Mouse (Mus musculus) left cerebral cortex, postnatal 10 days (tissue): ENCODE measurements at regions not wholly inside any gene's neighbourhood (a gene's known extent, or its start where the extent isn't known, plus 50 kb on each side); places are given as distances from the start of the nearest gene placed in this dataset.

Source experiments
- DNase-seq, 2 experiments: peaks; one replicate each; pipeline ENCODE4 v3.0.0; 2021 to 2022; ENCODE audit warnings: low spot score in 2 of 2, mixed read lengths in 1 of 2; ENCODE audit errors: extremely low spot score in 1 of 2
- intact Hi-C: fragments of 180-260 bp; cut with DNase I; formaldehyde crosslinking; loops from one replicate; pipeline ENCODE4 v1.15.1; 2025

DNA sequence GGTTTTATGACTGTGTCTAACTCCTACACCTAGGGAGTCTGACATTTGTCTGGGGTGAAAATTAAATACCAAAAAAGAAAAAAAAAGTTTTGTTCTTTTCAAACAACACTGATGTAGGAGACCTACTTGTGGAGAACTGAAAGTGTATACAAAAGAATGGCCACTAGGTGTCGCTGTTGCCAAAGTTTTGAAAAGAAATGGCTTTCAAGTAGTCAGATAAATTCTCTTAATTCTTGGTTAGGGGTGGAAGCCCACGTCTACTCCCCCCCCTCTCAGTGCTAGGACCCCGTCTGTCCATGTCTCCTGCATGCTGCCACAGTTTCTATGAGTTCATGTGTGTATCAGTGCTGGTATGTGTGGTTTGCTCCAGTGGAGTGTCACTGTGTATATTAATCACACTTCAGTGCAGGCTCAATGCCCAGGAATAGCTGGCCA lies 100.7 kb upstream of the Spred2 start:
- peak; percentile 55 to 77 for DNase-seq
- intact Hi-C loops, result loop anchor here (10.0 kb wide), 1 partner anchor 581 kb away; no protein-coding TSS in a partner anchor

GRCm38 (mm10) chr11:19826481-19827185 lies 97.5 kb upstream of the Spred2 start:
- intact Hi-C loops, result loop anchor here (10.0 kb wide), 1 partner anchor 578 kb away; no protein-coding TSS in a partner anchor
- no peak for DNase-seq

- no peak for DNase-seq
- intact Hi-C loops, result loop anchor here (10.0 kb wide), 1 partner anchor 577 kb away; no protein-coding TSS in a partner anchor
These were observed 96.2 kb upstream of the Spred2 start for GRCm38 (mm10) chr11:19827996-19828395.

GRCm38 (mm10) chr11:19828959-19829401 lies 95.2 kb upstream of the Spred2 start:
- DNase-seq, result no peak
- intact Hi-C loops, result loop anchor here (10.0 kb wide), 1 partner anchor 576 kb away; no protein-coding TSS in a partner anchor

DNA sequence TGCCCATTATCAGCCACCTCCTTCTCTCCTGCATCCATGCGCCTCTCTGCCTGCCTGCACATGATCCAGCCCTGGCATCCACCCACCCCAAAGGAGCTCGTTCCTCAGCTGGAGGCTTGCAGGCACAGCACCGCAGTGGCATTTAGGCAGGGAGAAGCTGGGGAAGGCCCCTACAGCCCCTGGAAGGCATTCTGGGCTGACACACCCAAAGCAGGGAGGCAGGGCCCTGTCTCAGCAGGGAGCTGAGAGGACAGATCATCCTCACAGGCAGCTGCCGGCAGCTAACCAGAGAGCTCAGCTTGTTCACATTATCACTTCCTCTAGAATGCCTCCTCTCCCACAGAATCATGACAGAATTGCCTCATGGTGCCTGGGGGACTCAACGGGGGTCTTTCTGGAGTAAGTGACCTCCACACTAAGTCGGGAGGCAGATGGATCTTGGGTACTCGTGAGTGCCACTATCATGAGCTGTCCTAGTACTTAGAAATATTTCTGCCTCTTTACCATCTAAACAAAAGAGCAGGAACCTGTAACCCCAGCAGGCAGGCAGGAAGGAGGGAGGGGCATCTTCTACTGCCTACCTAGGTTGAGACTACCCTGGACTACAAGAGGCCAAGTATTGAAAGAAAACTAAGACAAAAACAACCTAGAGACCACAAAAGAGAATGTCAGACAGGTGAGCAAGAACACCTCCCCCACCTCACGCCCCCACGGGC lies 94.5 kb upstream of the Spred2 start:
- no peak for DNase-seq
- intact Hi-C loops, result loop anchor here (5.0 to 10.0 kb wide), 4 partner anchors 93 to 575 kb away; partner anchors contain the start of gene Spred2

- intact Hi-C loops, result loop anchor here (5.0 to 10.0 kb wide), 3 partner anchors 92 to 242 kb away; partner anchors contain the start of gene Spred2
These were observed 93.7 kb upstream of the Spred2 start for GRCm38 (mm10) chr11:19830280-19831062.

GRCm38 (mm10) chr11:19834561-19834960 lies 89.6 kb upstream of the Spred2 start:
- no peak for DNase-seq
- intact Hi-C loops, result loop anchor here (5.0 to 10.0 kb wide), 3 partner anchors 88 to 238 kb away; partner anchors contain the start of gene Spred2

More at GRCm38 (mm10) chr11:19830280-19831062, 93.7 kb upstream of the Spred2 start:
- DNase-seq, result peak; percentile 70 to 86

- intact Hi-C loops, result loop anchor here (10.0 kb wide), 1 partner anchor 200 kb away; no protein-coding TSS in a partner anchor
- peak; percentile 57 to 59 for DNase-seq
These were observed 88.9 kb upstream of the Spred2 start for GRCm38 (mm10) chr11:19835221-19835745.

DNA sequence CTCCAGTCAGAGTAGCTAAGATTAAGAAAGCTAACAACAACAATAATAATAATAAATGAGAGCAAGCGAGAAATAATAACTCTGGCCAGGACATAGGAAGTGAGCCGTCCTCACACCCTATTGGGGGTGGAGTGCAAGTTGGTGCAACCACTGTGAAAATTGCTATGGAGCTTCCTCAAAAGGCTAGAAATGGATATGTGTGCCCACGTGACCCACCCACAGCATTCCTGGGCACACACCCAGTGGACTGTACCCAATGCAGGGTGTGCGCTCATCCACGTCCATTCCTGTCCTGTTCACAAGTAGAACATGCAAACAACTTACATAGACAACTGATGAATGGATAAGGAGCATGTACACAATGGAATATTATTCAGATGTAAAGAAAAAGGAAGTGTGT lies 85.2 kb upstream of the Spred2 start:
- intact Hi-C loops, result loop anchor here (10.0 kb wide), 1 partner anchor 196 kb away; no protein-coding TSS in a partner anchor

DNA sequence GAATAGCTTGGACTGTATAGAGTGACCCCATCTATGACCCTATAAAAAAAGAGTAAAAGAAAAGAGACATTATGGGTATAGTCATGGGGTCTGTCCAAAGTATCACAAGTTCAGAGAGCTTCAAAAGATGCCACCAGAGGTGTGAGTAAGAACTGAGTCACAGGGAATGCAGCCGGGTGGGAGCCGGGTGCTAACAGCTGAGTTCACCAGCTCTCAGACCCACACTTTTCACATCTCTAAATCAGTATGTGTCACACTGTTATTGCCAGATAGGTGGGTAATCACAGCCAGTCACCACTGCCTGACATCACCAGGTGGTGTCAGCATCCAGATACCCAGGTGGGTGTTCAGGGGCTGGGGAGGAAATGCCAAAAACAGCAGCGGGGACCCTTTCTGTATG lies 81.1 kb upstream of the Spred2 start:
- intact Hi-C loops, result no loop called here
- DNase-seq, result no peak

More for the DNA sequence above, 85.2 kb upstream of the Spred2 start:
- DNase-seq, result no peak

DNA sequence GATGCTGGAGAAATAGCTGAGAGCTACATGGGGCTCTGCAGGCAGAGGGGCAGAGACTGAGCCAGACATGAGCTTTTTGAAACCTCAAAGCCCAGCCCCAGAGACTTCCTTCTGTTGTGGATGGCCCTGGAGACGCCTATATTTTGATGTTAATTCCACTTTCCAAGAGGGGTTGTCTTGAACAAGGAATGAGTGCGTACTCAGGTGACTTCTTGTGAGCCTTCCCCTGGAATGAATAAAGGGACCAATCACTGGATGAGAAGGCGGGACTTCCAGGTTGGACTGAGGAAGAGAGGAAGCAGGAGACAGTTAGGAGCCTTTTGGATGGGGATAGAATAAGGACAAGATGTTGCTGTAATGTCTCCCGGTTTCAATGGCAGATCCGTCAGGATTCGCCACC lies 76.3 kb upstream of the Spred2 start:
- intact Hi-C loops, result no loop called here
- no peak for DNase-seq

GRCm38 (mm10) chr11:19848412-19848811 lies 75.8 kb upstream of the Spred2 start:
- intact Hi-C loops, result no loop called here
- no peak for DNase-seq

GRCm38 (mm10) chr11:19849347-19849811 lies 74.8 kb upstream of the Spred2 start:
- intact Hi-C loops, result no loop called here

DNA sequence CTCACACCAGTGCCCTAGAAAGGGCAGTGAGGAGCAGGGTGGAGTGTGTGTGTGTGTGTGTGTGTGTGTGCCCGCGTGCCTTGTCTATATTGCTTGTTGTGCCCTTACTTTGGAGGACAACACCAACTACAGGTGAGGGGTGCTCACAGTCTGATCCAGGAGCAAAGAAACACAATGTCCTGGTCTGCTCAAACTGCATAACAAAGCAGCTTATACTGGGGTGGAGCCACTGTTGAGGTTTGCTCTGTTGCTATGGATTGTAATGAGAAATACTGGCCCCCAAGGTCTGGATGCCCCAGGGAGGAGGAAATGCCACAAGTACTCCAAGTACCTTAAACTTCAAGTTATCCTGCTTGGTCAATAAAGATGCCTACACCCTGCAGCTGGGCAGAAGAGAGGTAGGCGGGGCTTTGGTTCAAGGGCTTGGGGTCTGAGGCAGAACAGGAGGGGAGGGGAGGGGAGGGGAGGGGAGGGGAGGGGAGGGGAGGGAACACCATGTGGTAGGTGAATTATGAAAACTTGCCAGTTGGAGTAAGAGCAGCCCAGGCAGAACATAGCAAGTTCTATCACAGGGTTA lies 74.2 kb upstream of the Spred2 start:
- intact Hi-C loops, result no loop called here
- no peak for DNase-seq

More at GRCm38 (mm10) chr11:19849347-19849811, 74.8 kb upstream of the Spred2 start:
- no peak for DNase-seq

GRCm38 (mm10) chr11:19851022-19851615 lies 73.1 kb upstream of the Spred2 start:
- intact Hi-C loops, result no loop called here
- no peak for DNase-seq

DNA sequence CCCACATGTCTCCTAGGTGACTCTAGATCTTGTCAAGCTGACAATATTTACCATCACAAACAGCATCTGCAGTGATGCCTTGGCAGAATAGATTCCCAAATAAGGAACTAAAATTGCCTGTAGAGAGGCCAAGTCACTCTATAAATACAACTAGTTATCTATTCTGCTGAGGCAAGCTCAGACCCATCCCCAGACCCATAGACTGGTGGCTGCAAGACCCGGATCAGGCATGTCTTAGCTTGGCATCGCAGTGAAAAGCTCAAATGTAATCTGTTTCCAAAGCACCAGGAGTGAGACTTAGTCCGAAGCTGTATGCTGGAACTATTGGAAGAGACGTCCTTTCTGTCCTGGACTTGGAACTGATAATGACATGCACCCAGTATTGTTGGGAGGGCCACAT lies 62.6 kb upstream of the Spred2 start:
- DNase-seq, result no peak
- intact Hi-C loops, result no loop called here

- intact Hi-C loops, result no loop called here
- no peak for DNase-seq
These were observed 60.8 kb upstream of the Spred2 start for GRCm38 (mm10) chr11:19863327-19863726.

DNA sequence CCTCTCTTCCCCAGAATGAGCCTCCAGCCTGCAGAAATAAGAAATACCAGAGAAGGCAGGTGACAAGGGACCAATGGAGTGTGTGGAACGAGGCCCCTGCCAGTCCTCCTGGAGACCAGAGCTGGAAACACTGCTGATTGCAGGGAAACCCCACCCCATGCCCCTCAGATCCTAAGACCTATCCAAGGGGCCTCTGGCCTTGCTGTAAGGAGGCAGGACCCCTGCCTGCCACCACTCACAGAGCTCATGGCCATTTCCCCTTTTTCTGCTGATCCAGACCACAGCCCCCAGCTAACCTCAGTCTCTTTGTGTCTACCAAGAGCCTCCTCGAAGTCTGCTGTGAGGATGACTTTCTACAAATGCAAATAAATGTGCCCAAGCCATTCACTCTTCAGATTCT lies 57.9 kb upstream of the Spred2 start:
- intact Hi-C loops, result no loop called here
- DNase-seq, result no peak
